Mouse (Mus musculus) MEL (cell line): ENCODE measurements around the gene Il10. TPM values are rescaled to one million over a fixed set of nuclear protein-coding genes. Genes with fewer than 3 reads are reported as not detected.

Experiments
- DNase-seq: peaks from one replicate; pipeline ENCODE4 v3.0.0; 2011; ENCODE audit warnings: low read depth, low spot score
- H3K27ac ChIP-seq: 2 replicates; pipeline ENCODE4 v1.5.1; 2012; ENCODE audit warnings: low read depth, mild to moderate bottlenecking, control low read depth, low read length, moderate library complexity; ENCODE audit not compliant: control insufficient read depth
- H3K27me3 ChIP-seq, 2 experiments: fragments of 150-350 bp in 1 of 2; sonication (generic) in 1 of 2; 2 replicates each; pipeline ENCODE4 v1.6.1; 2012; ENCODE audit warnings: low read length in 2 of 2, mild to moderate bottlenecking in 2 of 2, improper control_type of control experiment in 1 of 2, moderate library complexity in 1 of 2; ENCODE audit not compliant: insufficient read depth in 2 of 2, control insufficient read depth in 1 of 2
- H3K36me3 ChIP-seq, 2 experiments: 2 replicates each; pipeline ENCODE4 v1.6.1; 2012 to 2014; ENCODE audit warnings: low read length in 2 of 2, improper control_type of control experiment in 1 of 2, inconsistent platforms in 1 of 2, mild to moderate bottlenecking in 1 of 2; ENCODE audit not compliant: insufficient read depth in 2 of 2, control insufficient read depth in 1 of 2
- H3K4me1 ChIP-seq, 2 experiments: fragments of 150-350 bp in 1 of 2; sonication (generic) in 1 of 2; 2 replicates each; pipeline ENCODE4 v1.6.1; 2012; ENCODE audit warnings: low read length in 2 of 2, improper control_type of control experiment in 1 of 2, mild to moderate bottlenecking in 1 of 2; ENCODE audit not compliant: insufficient read depth in 2 of 2, control insufficient read depth in 1 of 2
- H3K4me3 ChIP-seq, 2 experiments: fragments of 150-350 bp in 1 of 2; sonication (generic) in 1 of 2; 2 replicates each; pipeline ENCODE4 v1.5.1; 2012; ENCODE audit warnings: low read depth in 2 of 2, low read length in 2 of 2, mild to moderate bottlenecking in 2 of 2, moderate library complexity in 2 of 2, control low read depth in 1 of 2, improper control_type of control experiment in 1 of 2; ENCODE audit not compliant: control insufficient read depth in 1 of 2, insufficient read depth in 1 of 2
- H3K79me2 ChIP-seq: 2 replicates; pipeline ENCODE4 v1.6.1; 2012; ENCODE audit warnings: mild to moderate bottlenecking, low read length, moderate library complexity; ENCODE audit not compliant: control insufficient read depth, poor library complexity, insufficient read depth
- H3K9ac ChIP-seq: 2 replicates; pipeline ENCODE4 v1.6.1; 2012; ENCODE audit warnings: low read depth, mild to moderate bottlenecking, control low read depth, low read length, moderate library complexity; ENCODE audit not compliant: control insufficient read depth, poor library complexity, severe bottlenecking
- H3K9me3 ChIP-seq: fragments of 150-350 bp; sonication (generic); replicated peaks from 2 replicates; pipeline ENCODE4 v1.6.1; 2012; ENCODE audit warnings: mild to moderate bottlenecking, low read length, improper control_type of control experiment, moderate library complexity; ENCODE audit not compliant: insufficient read depth
- BHLHE40 ChIP-seq: IDR thresholded peaks from 2 replicates; pipeline ENCODE4 v1.6.1; 2012; ENCODE audit warnings: low read depth, mild to moderate bottlenecking, inconsistent platforms, low read length, improper control_type of control experiment, borderline replicate concordance
- CHD2 ChIP-seq: IDR thresholded peaks from 2 replicates; pipeline ENCODE4 v1.6.1; 2011; ENCODE audit warnings: low read length, improper control_type of control experiment
- CTCF ChIP-seq, 3 experiments: IDR thresholded peaks in 2 of 3; conservative IDR thresholded peaks in 1 of 3; 2 replicates each; pipeline ENCODE4 v1.5.1; 2011 to 2012; ENCODE audit warnings: low read length in 3 of 3, low read depth in 2 of 3, mild to moderate bottlenecking in 2 of 3, improper control_type of control experiment in 1 of 3, inconsistent platforms in 1 of 3, mixed read lengths in 1 of 3, moderate library complexity in 1 of 3; ENCODE audit not compliant: control insufficient read depth in 1 of 3, insufficient read depth in 1 of 3, poor library complexity in 1 of 3, severe bottlenecking in 1 of 3
- E2F4 ChIP-seq: IDR thresholded peaks from 2 replicates; pipeline ENCODE4 v1.6.1; 2011; ENCODE audit warnings: low read depth, low read length, improper control_type of control experiment, borderline replicate concordance
- EP300 ChIP-seq, 2 experiments: IDR thresholded peaks; 2 replicates each; pipeline ENCODE4 v1.6.1; 2011; ENCODE audit warnings: improper control_type of control experiment in 2 of 2, low read length in 2 of 2, low read depth in 1 of 2, mild to moderate bottlenecking in 1 of 2
- ETS1 ChIP-seq: IDR thresholded peaks from 2 replicates; pipeline ENCODE4 v1.6.1; 2012; ENCODE audit warnings: low read depth, mild to moderate bottlenecking, inconsistent platforms, low read length, improper control_type of control experiment, moderate library complexity
- GABPA ChIP-seq: IDR thresholded peaks from 2 replicates; pipeline ENCODE4 v1.6.1; 2012; ENCODE audit warnings: low read depth, mild to moderate bottlenecking, inconsistent platforms, low read length, improper control_type of control experiment, moderate library complexity
- GATA1 ChIP-seq: IDR thresholded peaks from 2 replicates; pipeline ENCODE4 v1.6.1; 2011; ENCODE audit warnings: low read depth, low read length, improper control_type of control experiment
- MAZ ChIP-seq: IDR thresholded peaks from 2 replicates; pipeline ENCODE4 v1.6.1; 2012; ENCODE audit warnings: low read depth, mild to moderate bottlenecking, inconsistent platforms, low read length, improper control_type of control experiment
- MXI1 ChIP-seq: IDR thresholded peaks from 2 replicates; pipeline ENCODE4 v1.6.1; 2011; ENCODE audit warnings: mild to moderate bottlenecking, low read depth, low read length, improper control_type of control experiment
- MYB ChIP-seq: IDR thresholded peaks from 2 replicates; pipeline ENCODE4 v1.6.1; 2011; ENCODE audit warnings: mild to moderate bottlenecking, low read depth, low read length, improper control_type of control experiment
- NELFE ChIP-seq: IDR thresholded peaks from 2 replicates; pipeline ENCODE4 v1.6.1; 2011; ENCODE audit warnings: low read depth, low read length, improper control_type of control experiment
- NRF1 ChIP-seq: IDR thresholded peaks from 2 replicates; pipeline ENCODE4 v1.6.1; 2014; ENCODE audit warnings: low read depth, mild to moderate bottlenecking, inconsistent platforms, low read length, improper control_type of control experiment, moderate library complexity; ENCODE audit not compliant: poor library complexity, insufficient read depth, severe bottlenecking
- POLR2A ChIP-seq, 2 experiments: IDR thresholded peaks; 2 replicates each; pipeline ENCODE4 v1.6.1; 2011 to 2012; ENCODE audit warnings: low read length in 2 of 2, mild to moderate bottlenecking in 2 of 2, control low read depth in 1 of 2, improper control_type of control experiment in 1 of 2, low read depth in 1 of 2, moderate library complexity in 1 of 2; ENCODE audit not compliant: control insufficient read depth in 1 of 2, insufficient read depth in 1 of 2, poor library complexity in 1 of 2
- RAD21 ChIP-seq: IDR thresholded peaks from 2 replicates; pipeline ENCODE4 v1.6.1; 2011; ENCODE audit warnings: mild to moderate bottlenecking, low read depth, low read length, improper control_type of control experiment
- RCOR1 ChIP-seq: IDR thresholded peaks from 2 replicates; pipeline ENCODE4 v1.6.1; 2012; ENCODE audit warnings: low read depth, mild to moderate bottlenecking, inconsistent platforms, low read length, improper control_type of control experiment
- SMC3 ChIP-seq: IDR thresholded peaks from 2 replicates; pipeline ENCODE4 v1.6.1; 2011; ENCODE audit warnings: low read depth, low read length, improper control_type of control experiment
- TAL1 ChIP-seq: IDR thresholded peaks from 2 replicates; pipeline ENCODE4 v1.6.1; 2012; ENCODE audit warnings: mild to moderate bottlenecking, inconsistent platforms, low read length, moderate library complexity, mixed read lengths
- UBTF ChIP-seq: IDR thresholded peaks from 2 replicates; pipeline ENCODE4 v1.6.1; 2012; ENCODE audit warnings: low read depth, mild to moderate bottlenecking, inconsistent platforms, low read length, improper control_type of control experiment, moderate library complexity, borderline replicate concordance; ENCODE audit not compliant: insufficient read depth
- USF1 ChIP-seq: IDR thresholded peaks from 2 replicates; pipeline ENCODE4 v1.6.1; 2014; ENCODE audit warnings: low read depth, mild to moderate bottlenecking, inconsistent platforms, low read length, improper control_type of control experiment, moderate library complexity
- ZC3H11A ChIP-seq: IDR thresholded peaks from 2 replicates; pipeline ENCODE4 v1.6.1; 2012; ENCODE audit warnings: low read depth, mild to moderate bottlenecking, inconsistent platforms, low read length, improper control_type of control experiment
- ZKSCAN1 ChIP-seq: IDR thresholded peaks from 2 replicates; pipeline ENCODE4 v1.6.1; 2012; ENCODE audit warnings: low read depth, mild to moderate bottlenecking, inconsistent platforms, low read length, improper control_type of control experiment, moderate library complexity
- ZMIZ1 ChIP-seq: IDR thresholded peaks from 2 replicates; pipeline ENCODE4 v1.6.1; 2012; ENCODE audit warnings: low read depth, mild to moderate bottlenecking, inconsistent platforms, low read length, improper control_type of control experiment, moderate library complexity
- ZNF384 ChIP-seq: IDR thresholded peaks from 2 replicates; pipeline ENCODE4 v1.6.1; 2012; ENCODE audit warnings: low read depth, mild to moderate bottlenecking, inconsistent platforms, low read length, improper control_type of control experiment
- polyA plus RNA-seq, 2 experiments: library from polyadenylated mRNA; stranded (reverse) in 1 of 2; unstranded in 1 of 2; fragments of >175 nt in 1 of 2; fragments of >200 nt in 1 of 2; gene quantifications; 2 replicates each; pipeline versions ENCODE4 v1.2.1 to v1.2.4; 2012; ENCODE audit warnings: low replicate concordance in 2 of 2, low read depth in 1 of 2; ENCODE audit not compliant: insufficient read length in 2 of 2, insufficient read depth in 1 of 2, missing spikeins in 1 of 2
- total RNA-seq: library from RNA; depleted of rRNA; stranded (reverse); fragments of 300-350 nt; gene quantifications from 2 replicates; pipeline ENCODE4 v1.2.3, GENCODE M21; 2012

Gene Il10
- total and polyA plus RNA-seq, 3 experiments: not detected

DNA sequence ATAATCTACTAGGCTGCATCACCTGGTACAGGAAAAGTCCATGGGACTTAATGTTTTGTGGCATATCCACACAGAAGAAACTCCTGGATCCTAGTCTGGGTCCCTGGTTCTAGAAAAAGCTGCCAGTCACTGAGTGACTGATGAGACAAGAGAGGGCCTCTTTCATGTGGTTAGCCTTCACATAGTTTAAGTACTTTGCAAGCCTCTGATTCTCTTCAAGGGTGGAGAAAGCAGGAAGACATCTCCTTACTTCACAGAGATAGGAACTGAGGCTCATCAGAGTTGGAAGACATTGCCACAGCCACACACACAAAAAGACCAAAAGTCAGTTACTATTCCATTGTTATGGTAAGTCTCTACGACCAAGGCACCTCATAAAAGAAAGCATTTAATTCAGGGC lies 13.6 kb upstream of the Il10 start:
- Histone ChIP-seq H3K27me3 (peaks cover 11 to 20% of the 10 kb centered on the region in 2 experiments), H3K4me1 (no peaks in the 10 kb centered on the region)

GRCm38 (mm10) chr1:131010201-131011153 lies 9.2 kb upstream of the Il10 start:
- H3K79me2 ChIP-seq: no peaks in the 10 kb centered on the region
- H3K9ac ChIP-seq: no peak overlapping the region
- no peaks in the 10 kb centered on the region for H3K4me1 ChIP-seq
- TF ChIP-seq POLR2A (IDR thresholded peaks at IDR 0.05; ENCODE audit: control insufficient read depth in 1 of 2, insufficient read depth in 1 of 2, low read depth in 1 of 2, low read length in 2 of 2, poor library complexity in 1 of 2) (no peak), ZMIZ1 (no peak), USF1 (no peak), UBTF (no peak), BHLHE40 (no peak), CHD2 (no peak), EP300 (IDR thresholded peaks at IDR 0.05; ENCODE audit: low read depth in 1 of 2, low read length in 2 of 2) (no peak), ZC3H11A (no peak), GATA1 (no peak), GABPA (no peak), ZKSCAN1 (no peak), TAL1 (no peak), NELFE (no peak), MYB (no peak), E2F4 (no peak)
- H3K36me3 ChIP-seq: no peaks in the 10 kb centered on the region
- peaks cover 5 to 8% of the 10 kb centered on the region in 2 experiments for H3K27me3 ChIP-seq
- no peaks in the 10 kb centered on the region for H3K9me3 ChIP-seq
- no peak overlapping the region for H3K4me3 ChIP-seq
- H3K27ac ChIP-seq: no peak overlapping the region
- no peak for DNase-seq

More for the DNA sequence above, 13.6 kb upstream of the Il10 start:
- Histone ChIP-seq H3K79me2 (no peaks in the 10 kb centered on the region), H3K4me3 (no peak overlapping the region), H3K9me3 (no peaks in the 10 kb centered on the region), H3K36me3 (no peaks in the 10 kb centered on the region), H3K27ac (no peak overlapping the region), H3K9ac (no peak overlapping the region)
- DNase-seq: no peak
- no peak for TF ChIP-seq MAZ
- TF ChIP-seq NRF1: no peak
- TF ChIP-seq CTCF (IDR thresholded peaks at IDR 0.05 in 2 of 3, conservative IDR thresholded peaks at IDR 0.05 in 1 of 3; ENCODE audit: control insufficient read depth in 1 of 3, insufficient read depth in 1 of 3, low read depth in 2 of 3, low read length in 3 of 3, poor library complexity in 1 of 3, severe bottlenecking in 1 of 3): no peak
- no peak for TF ChIP-seq MYB
- no peak for TF ChIP-seq TAL1
- no peak for TF ChIP-seq SMC3
- TF ChIP-seq POLR2A (IDR thresholded peaks at IDR 0.05; ENCODE audit: control insufficient read depth in 1 of 2, insufficient read depth in 1 of 2, low read depth in 1 of 2, low read length in 2 of 2, poor library complexity in 1 of 2): no peak
- no peak for TF ChIP-seq RAD21
- TF ChIP-seq NELFE: no peak
- no peak for TF ChIP-seq ZMIZ1
- TF ChIP-seq ZNF384: no peak
- no peak for TF ChIP-seq ETS1
- TF ChIP-seq UBTF: no peak
- no peak for TF ChIP-seq ZC3H11A
- TF ChIP-seq E2F4: no peak
- TF ChIP-seq RCOR1: no peak
- TF ChIP-seq GATA1: no peak
- TF ChIP-seq MXI1: no peak
